Mouse (Mus musculus): ENCODE measurements around the gene Pttg1ip.

The Pttg1ip gene

GRCm38 (mm10) chr10:77638956-77639355, 57.4 kb downstream of the Pttg1ip start:
- peak; percentile 59 for DNase-seq (ENCODE audit: low spot score)

- DNase-seq (ENCODE audit: low spot score) = no peak
Observed at GRCm38 (mm10) chr10:77643160-77643559, 61.6 kb downstream of the Pttg1ip start.

- DNase-seq (ENCODE audit: low spot score) = no peak
Observed at GRCm38 (mm10) chr10:77645571-77645970, 64.1 kb downstream of the Pttg1ip start.

GRCm38 (mm10) chr10:77647461-77647860, 65.9 kb downstream of the Pttg1ip start:
- DNase-seq (ENCODE audit: low spot score) = no peak

GRCm38 (mm10) chr10:77647901-77648300, 66.4 kb downstream of the Pttg1ip start:
- DNase-seq (ENCODE audit: low spot score) = no peak

Measured in testis, postnatal 10 days (tissue).